Mouse (Mus musculus): ENCODE data around the gene Slc39a11. TPM values are rescaled to one million over a fixed set of nuclear protein-coding genes. Genes with fewer than 3 reads are reported as not detected.

Gene Slc39a11
- polyA plus RNA-seq, 2 experiments: 5.1 to 10.2 TPM

GRCm38 (mm10) chr11:113537715-113538114 is 112.2 kb downstream of the Slc39a11 start:
- Histone ChIP-seq H3K36me3 (replicated peaks; ENCODE audit: control insufficient read depth, insufficient read depth, low read depth) (no peaks in the 10 kb centered on the region), H3K27ac (no peak overlapping the region), H3K4me3 (ENCODE audit: insufficient read depth in 1 of 2, low read depth in 2 of 2, low read length in 2 of 2) (no peak overlapping the region), H3K9ac (replicated peaks) (no peak overlapping the region), H3K4me1 (replicated peaks; ENCODE audit: control insufficient read depth in 2 of 2, insufficient read depth in 2 of 2, low read length in 1 of 2) (no peaks in the 10 kb centered on the region), H3K9me3 (ENCODE audit: control insufficient read depth, low read length) (no peaks in the 10 kb centered on the region), H3K27me3 (ENCODE audit: control insufficient read depth, insufficient read depth, low read length) (no peaks in the 10 kb centered on the region), H3K4me2 (ENCODE audit: low read depth) (no peak overlapping the region)
- no peak for TF ChIP-seq EP300 (IDR thresholded peaks at IDR 0.05; ENCODE audit: low read depth)
- TF ChIP-seq CTCF (IDR thresholded peaks at IDR 0.05; ENCODE audit: low read depth): no peak
- ATAC-seq (ENCODE audit: insufficient read depth) (no peak), DNase-seq (ENCODE audit: low read depth in 3 of 3, low spot score in 3 of 3) (no peak)
- 74% methylated on average over 7 of the region's 7 CpGs for WGBS (ENCODE audit: insufficient replicate concordance)

GRCm38 (mm10) chr11:113537199-113537586 is 112.7 kb downstream of the Slc39a11 start:
- ATAC-seq (ENCODE audit: insufficient read depth) (no peak), DNase-seq (ENCODE audit: low read depth in 3 of 3, low spot score in 3 of 3) (no peak)
- TF ChIP-seq CTCF (IDR thresholded peaks at IDR 0.05; ENCODE audit: low read depth) (no peak), EP300 (IDR thresholded peaks at IDR 0.05; ENCODE audit: low read depth) (no peak)

GRCm38 (mm10) chr11:113536308-113537198 is 113.3 kb downstream of the Slc39a11 start:
- Histone ChIP-seq H3K9ac (replicated peaks) (no peak overlapping the region), H3K27ac (no peak overlapping the region), H3K36me3 (replicated peaks; ENCODE audit: control insufficient read depth, insufficient read depth, low read depth) (no peaks in the 10 kb centered on the region), H3K9me3 (ENCODE audit: control insufficient read depth, low read length) (no peaks in the 10 kb centered on the region), H3K4me2 (ENCODE audit: low read depth) (no peak overlapping the region), H3K27me3 (ENCODE audit: control insufficient read depth, insufficient read depth, low read length) (no peaks in the 10 kb centered on the region), H3K4me1 (replicated peaks; ENCODE audit: control insufficient read depth in 2 of 2, insufficient read depth in 2 of 2, low read length in 1 of 2) (peaks cover 0 to 2% of the 10 kb centered on the region in 2 experiments; a peak in 1 of 4 replicates), H3K4me3 (ENCODE audit: insufficient read depth in 1 of 2, low read depth in 2 of 2, low read length in 2 of 2) (no peak overlapping the region)
- DNase-seq (ENCODE audit: low read depth in 3 of 3, low spot score in 3 of 3) (no peak), ATAC-seq (ENCODE audit: insufficient read depth) (no peak)
- TF ChIP-seq EP300 (IDR thresholded peaks at IDR 0.05; ENCODE audit: low read depth): no peak
- TF ChIP-seq CTCF (IDR thresholded peaks at IDR 0.05; ENCODE audit: low read depth): no peak
- WGBS (ENCODE audit: insufficient replicate concordance): 78% methylated on average over 16 of the region's 16 CpGs

More at GRCm38 (mm10) chr11:113537199-113537586, 112.7 kb downstream of the Slc39a11 start:
- no peak overlapping the region for H3K4me2 ChIP-seq (ENCODE audit: low read depth)
- no peak overlapping the region for H3K9ac ChIP-seq (replicated peaks)
- no peak overlapping the region for H3K27ac ChIP-seq
- H3K27me3 ChIP-seq (ENCODE audit: control insufficient read depth, insufficient read depth, low read length): no peaks in the 10 kb centered on the region
- no peaks in the 10 kb centered on the region for H3K9me3 ChIP-seq (ENCODE audit: control insufficient read depth, low read length)
- H3K4me3 ChIP-seq (ENCODE audit: insufficient read depth in 1 of 2, low read depth in 2 of 2, low read length in 2 of 2): no peak overlapping the region
- no peaks in the 10 kb centered on the region for H3K36me3 ChIP-seq (replicated peaks; ENCODE audit: control insufficient read depth, insufficient read depth, low read depth)
- H3K4me1 ChIP-seq (replicated peaks; ENCODE audit: control insufficient read depth in 2 of 2, insufficient read depth in 2 of 2, low read length in 1 of 2): no peaks in the 10 kb centered on the region
- WGBS (ENCODE audit: insufficient replicate concordance): 69% methylated on average over 8 of the region's 8 CpGs

- ATAC-seq (ENCODE audit: insufficient read depth): no peak
- peaks cover 0 to 2% of the 10 kb centered on the region in 2 experiments; a peak in 1 of 4 replicates for H3K4me1 ChIP-seq (replicated peaks; ENCODE audit: control insufficient read depth in 2 of 2, insufficient read depth in 2 of 2, low read length in 1 of 2)
- no peak overlapping the region for H3K4me2 ChIP-seq (ENCODE audit: low read depth)
- H3K4me3 ChIP-seq (ENCODE audit: insufficient read depth in 1 of 2, low read depth in 2 of 2, low read length in 2 of 2): no peak overlapping the region
- H3K27me3 ChIP-seq (ENCODE audit: control insufficient read depth, insufficient read depth, low read length): no peaks in the 10 kb centered on the region
- no peak overlapping the region for H3K9ac ChIP-seq (replicated peaks)
- H3K9me3 ChIP-seq (ENCODE audit: control insufficient read depth, low read length): no peaks in the 10 kb centered on the region
- DNase-seq (ENCODE audit: low read depth in 3 of 3, low spot score in 3 of 3): no peak
- no peak overlapping the region for H3K27ac ChIP-seq
- TF ChIP-seq CTCF (IDR thresholded peaks at IDR 0.05; ENCODE audit: low read depth): no peak
- TF ChIP-seq EP300 (IDR thresholded peaks at IDR 0.05; ENCODE audit: low read depth): no peak
- no peaks in the 10 kb centered on the region for H3K36me3 ChIP-seq (replicated peaks; ENCODE audit: control insufficient read depth, insufficient read depth, low read depth)
- 68% methylated on average over 11 of the region's 11 CpGs for WGBS (ENCODE audit: insufficient replicate concordance)
Observed at GRCm38 (mm10) chr11:113534341-113534740, 115.5 kb downstream of the Slc39a11 start.

- peaks cover 0 to 2% of the 10 kb centered on the region in 2 experiments; a peak in 1 of 4 replicates for H3K4me1 ChIP-seq (replicated peaks; ENCODE audit: control insufficient read depth in 2 of 2, insufficient read depth in 2 of 2, low read length in 1 of 2)
- H3K4me2 ChIP-seq (ENCODE audit: low read depth): no peak overlapping the region
- H3K9ac ChIP-seq (replicated peaks): no peak overlapping the region
- no peak overlapping the region for H3K27ac ChIP-seq
- no peak overlapping the region for H3K4me3 ChIP-seq (ENCODE audit: insufficient read depth in 1 of 2, low read depth in 2 of 2, low read length in 2 of 2)
- WGBS (ENCODE audit: insufficient replicate concordance): 60% methylated on average over 7 of the region's 7 CpGs
- no peaks in the 10 kb centered on the region for H3K27me3 ChIP-seq (ENCODE audit: control insufficient read depth, insufficient read depth, low read length)
- H3K36me3 ChIP-seq (replicated peaks; ENCODE audit: control insufficient read depth, insufficient read depth, low read depth): no peaks in the 10 kb centered on the region
- H3K9me3 ChIP-seq (ENCODE audit: control insufficient read depth, low read length): no peaks in the 10 kb centered on the region
- no peak for DNase-seq (ENCODE audit: low read depth in 3 of 3, low spot score in 3 of 3)
- TF ChIP-seq EP300 (IDR thresholded peaks at IDR 0.05; ENCODE audit: low read depth): no peak
- no peak for TF ChIP-seq CTCF (IDR thresholded peaks at IDR 0.05; ENCODE audit: low read depth)
- ATAC-seq (ENCODE audit: insufficient read depth): no peak
Observed at GRCm38 (mm10) chr11:113533931-113534330, 115.9 kb downstream of the Slc39a11 start.
